Mouse (Mus musculus): ENCODE measurements around the gene Dbi. TPM values are rescaled to one million over a fixed set of nuclear protein-coding genes. Genes with fewer than 3 reads are reported as not detected.

Gene Dbi
- total RNA-seq (2022): 100 to 1,000 TPM; 117 to 144 (median 142) TPM

- peak; percentile 96 to 98 for DNase-seq (ENCODE audit: low spot score in 2 of 2)
Observed at GRCm38 (mm10) chr1:120120969-120121811, at the start of gene Dbi, which contains the start of gene 3110009E18Rik. TSS of gene Dbi (minus strand) at chr1:120121078. TSS of gene 3110009E18Rik (plus strand) at chr1:120121187.

- no peak for DNase-seq (ENCODE audit: low spot score in 2 of 2)
Observed at GRCm38 (mm10) chr1:120170307-120170706, 49.4 kb upstream of the Dbi start.

- no peak for DNase-seq (ENCODE audit: low spot score in 2 of 2)
Observed at GRCm38 (mm10) chr1:120168674-120169073, 47.8 kb upstream of the Dbi start.

- DNase-seq (ENCODE audit: low spot score in 2 of 2): no peak
Observed at GRCm38 (mm10) chr1:120168016-120168415, 47.1 kb upstream of the Dbi start.

- DNase-seq (ENCODE audit: low spot score in 2 of 2): no peak
Observed at GRCm38 (mm10) chr1:120162616-120163015, 41.7 kb upstream of the Dbi start.

GRCm38 (mm10) chr1:120161502-120161901, 40.6 kb upstream of the Dbi start:
- DNase-seq (ENCODE audit: low spot score in 2 of 2): no peak

GRCm38 (mm10) chr1:120158474-120159127, 37.7 kb upstream of the Dbi start:
- no peak for DNase-seq (ENCODE audit: low spot score in 2 of 2)

- DNase-seq (ENCODE audit: low spot score in 2 of 2): no peak
Observed at GRCm38 (mm10) chr1:120155325-120155724, 34.4 kb upstream of the Dbi start.

GRCm38 (mm10) chr1:120154232-120154631, 33.4 kb upstream of the Dbi start:
- no peak for DNase-seq (ENCODE audit: low spot score in 2 of 2)

- no peak for DNase-seq (ENCODE audit: low spot score in 2 of 2)
Observed at GRCm38 (mm10) chr1:120146994-120147393, 26.1 kb upstream of the Dbi start.

GRCm38 (mm10) chr1:120145527-120146216, 24.8 kb upstream of the Dbi start:
- DNase-seq (ENCODE audit: low spot score in 2 of 2): no peak

GRCm38 (mm10) chr1:120142551-120142950, 21.7 kb upstream of the Dbi start:
- DNase-seq (ENCODE audit: low spot score in 2 of 2): peak; percentile 27 to 55

- DNase-seq (ENCODE audit: low spot score in 2 of 2): no peak
Observed at GRCm38 (mm10) chr1:120140144-120140693, 19.3 kb upstream of the Dbi start.

- DNase-seq (ENCODE audit: low spot score in 2 of 2): no peak
Observed at GRCm38 (mm10) chr1:120138923-120139540, 18.2 kb upstream of the Dbi start.

GRCm38 (mm10) chr1:120135934-120136786, 15.3 kb upstream of the Dbi start:
- DNase-seq (ENCODE audit: low spot score in 2 of 2): no peak

GRCm38 (mm10) chr1:120132376-120132775, 11.5 kb upstream of the Dbi start:
- no peak for DNase-seq (ENCODE audit: low spot score in 2 of 2)

- no peak for DNase-seq (ENCODE audit: low spot score in 2 of 2)
Observed at GRCm38 (mm10) chr1:120126318-120126717, 5.4 kb upstream of the Dbi start.

GRCm38 (mm10) chr1:120125471-120125870, 4.6 kb upstream of the Dbi start:
- DNase-seq (ENCODE audit: low spot score in 2 of 2): no peak

- no peak for DNase-seq (ENCODE audit: low spot score in 2 of 2)
Observed at GRCm38 (mm10) chr1:120124839-120125238, 4.0 kb upstream of the Dbi start.

GRCm38 (mm10) chr1:120122634-120123383, 1.9 kb upstream of the Dbi start:
- no peak for DNase-seq (ENCODE audit: low spot score in 2 of 2)

All from gastrocnemius, adult 8-10 months (tissue).